24 mouse cellular contexts compared by ENCODE assay signal in the genomic region with DNA sequence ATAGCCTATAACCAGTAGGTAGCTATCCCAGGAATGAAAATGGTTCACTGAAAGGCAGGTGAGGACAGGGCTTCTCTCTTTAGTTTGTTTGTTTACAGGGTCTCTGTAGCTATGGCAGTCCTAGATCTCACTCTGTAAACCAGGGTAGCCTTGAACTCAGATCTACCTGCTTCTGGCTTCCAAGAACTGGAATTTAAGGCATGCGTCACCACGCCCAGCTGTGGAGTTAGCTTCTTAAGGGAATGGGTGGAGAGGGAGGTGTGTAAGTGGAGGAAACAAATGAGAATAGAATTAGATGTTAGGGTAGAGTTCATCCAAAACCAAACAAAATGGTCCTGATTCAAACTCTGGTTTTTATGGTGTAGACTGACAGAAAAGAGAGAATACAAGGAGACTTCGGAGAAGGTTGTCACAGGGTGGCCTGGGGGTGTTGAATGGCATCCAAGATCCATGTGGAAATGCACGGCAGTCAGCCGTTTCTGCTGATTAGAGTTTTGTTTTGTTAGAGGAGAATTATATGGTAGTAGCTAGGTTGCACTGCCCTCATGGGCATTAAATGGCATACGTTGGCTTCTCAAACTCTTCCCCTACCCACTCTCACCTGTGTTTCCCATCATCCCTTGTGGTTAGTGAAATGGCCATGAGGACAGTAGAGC.
"Had no signal": no experiment of that assay in that cellular context is flagged by ENCODE, and none has a peak within 500 bp of the region (broad histone marks: within the 10 kb centered on the region; RNA-seq: fewer than 3 reads in every experiment).

No protein-coding gene starts in this region.

- H3K27me3 ChIP-seq: heart, embryonic 12.5 days; hindbrain, embryonic 12.5 days; intestine, embryonic 15.5 days; limb, embryonic 12.5 days; liver, embryonic 13.5 days; liver, embryonic 15.5 days had no signal

- DNase-seq: gastrocnemius, adult 2 months; gastrocnemius, postnatal 10 days; gastrocnemius, postnatal 25 days; heart, adult 18-20 months; heart, postnatal 10 days; heart, postnatal 4 days; kidney, adult 18-20 months; kidney, adult 8-10 months; kidney, postnatal 10 days; kidney, postnatal 25 days; kidney, postnatal 4 days; layer of hippocampus, adult 9-11 months; layer of hippocampus, postnatal 36 days; liver; liver, embryonic 13.5 days had no signal

- H3K9me3 ChIP-seq: heart, embryonic 10.5 days; heart, embryonic 12.5 days; hindbrain, embryonic 10.5 days; hindbrain, embryonic 12.5 days; intestine, embryonic 15.5 days; limb, embryonic 10.5 days; limb, embryonic 12.5 days; liver, embryonic 13.5 days; liver, embryonic 15.5 days had no signal

- H3K36me3 ChIP-seq: heart, embryonic 10.5 days; heart, embryonic 12.5 days; hindbrain, embryonic 10.5 days; hindbrain, embryonic 12.5 days; intestine, embryonic 15.5 days; limb, embryonic 10.5 days; limb, embryonic 12.5 days; liver, embryonic 13.5 days; liver, embryonic 15.5 days had no signal

- H3K4me1 ChIP-seq: hindbrain, embryonic 10.5 days; hindbrain, embryonic 12.5 days; intestine, embryonic 15.5 days; limb, embryonic 10.5 days; limb, embryonic 12.5 days; liver, embryonic 13.5 days; liver, embryonic 15.5 days had no signal

- H3K4me3 ChIP-seq: gastrocnemius, adult 2 months; heart, embryonic 10.5 days; heart, embryonic 12.5 days; hindbrain, embryonic 10.5 days; hindbrain, embryonic 12.5 days; intestine, embryonic 15.5 days; left cerebral cortex, adult 2 months; limb, embryonic 10.5 days; limb, embryonic 12.5 days; liver, embryonic 13.5 days; liver, embryonic 15.5 days had no signal
